Mouse (Mus musculus) bone marrow macrophage, adult 2 months (primary cell): ENCODE measurements around the gene Rita1.

ENCODE experiments used
- CTCF ChIP-seq: IDR thresholded peaks from 2 replicates; pipeline ENCODE4 v1.5.1; 2012; ENCODE audit warnings: low read depth, mild to moderate bottlenecking, low read length, moderate library complexity
- POLR2A ChIP-seq: IDR thresholded peaks from 2 replicates; pipeline ENCODE4 v1.6.1; 2012; ENCODE audit warnings: mild to moderate bottlenecking, low read depth, low read length, borderline replicate concordance

GRCm38 (mm10) chr5:120626399-120626798, 14.0 kb upstream of the Rita1 start:
- TF ChIP-seq CTCF: no peak
- TF ChIP-seq POLR2A: no peak
